Mouse (Mus musculus): Measurements from ENCODE around the gene Rhebl1. TPM values are rescaled to one million over a fixed set of nuclear protein-coding genes. Genes with fewer than 3 reads are reported as not detected.

Rhebl1 gene
- total and polyA plus RNA-seq, 2 experiments from 2014 or later, result 10.2 to 25.7 TPM

DNA sequence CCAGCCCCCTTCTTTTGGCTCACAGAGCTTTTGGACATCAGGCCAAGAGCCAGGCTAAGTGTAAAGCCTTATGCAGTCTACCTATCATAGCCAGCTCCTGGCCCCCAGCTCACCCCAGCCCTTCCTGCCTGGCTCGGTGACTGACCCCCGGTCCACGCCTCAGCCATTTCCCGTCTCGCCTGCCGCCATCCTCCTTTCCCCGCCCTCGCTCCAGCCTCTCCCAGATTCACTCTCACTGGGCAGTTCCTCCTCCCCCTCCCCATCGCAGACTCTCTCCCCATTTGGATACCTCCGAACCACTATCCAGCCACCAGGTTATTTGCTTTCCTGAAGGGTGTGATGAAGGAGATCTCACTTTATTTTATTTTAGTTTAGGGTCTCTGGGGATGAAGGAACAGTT lies 3.2 kb upstream of the Rhebl1 start:
- Histone ChIP-seq H3K36me3 (ENCODE audit: insufficient read depth, low read length) (no peaks in the 10 kb centered on the region), H3K4me2 (ENCODE audit: low read depth, low read length) (peak overlapping the region; percentile 48), H3K27ac (no peak overlapping the region), H3K4me1 (ENCODE audit: insufficient read depth, low read length) (peaks cover 29% of the 10 kb centered on the region), H3K4me3 (ENCODE audit: low read length) (peak overlapping the region; percentile 20), H3K27me3 (ENCODE audit: insufficient read depth, low read length) (peaks cover 62% of the 10 kb centered on the region), H3K9me3 (ENCODE audit: low read length) (no peaks in the 10 kb centered on the region), H3K9ac (replicated peaks; ENCODE audit: low read length) (no peak overlapping the region)
- ATAC-seq, result no peak
- no peak for TF ChIP-seq CTCF (IDR thresholded peaks at IDR 0.05; ENCODE audit: low read depth)
- WGBS, result 6% methylated on average over 10 of the region's 10 CpGs
- DNase-seq (ENCODE audit: low spot score), result no peak

DNA sequence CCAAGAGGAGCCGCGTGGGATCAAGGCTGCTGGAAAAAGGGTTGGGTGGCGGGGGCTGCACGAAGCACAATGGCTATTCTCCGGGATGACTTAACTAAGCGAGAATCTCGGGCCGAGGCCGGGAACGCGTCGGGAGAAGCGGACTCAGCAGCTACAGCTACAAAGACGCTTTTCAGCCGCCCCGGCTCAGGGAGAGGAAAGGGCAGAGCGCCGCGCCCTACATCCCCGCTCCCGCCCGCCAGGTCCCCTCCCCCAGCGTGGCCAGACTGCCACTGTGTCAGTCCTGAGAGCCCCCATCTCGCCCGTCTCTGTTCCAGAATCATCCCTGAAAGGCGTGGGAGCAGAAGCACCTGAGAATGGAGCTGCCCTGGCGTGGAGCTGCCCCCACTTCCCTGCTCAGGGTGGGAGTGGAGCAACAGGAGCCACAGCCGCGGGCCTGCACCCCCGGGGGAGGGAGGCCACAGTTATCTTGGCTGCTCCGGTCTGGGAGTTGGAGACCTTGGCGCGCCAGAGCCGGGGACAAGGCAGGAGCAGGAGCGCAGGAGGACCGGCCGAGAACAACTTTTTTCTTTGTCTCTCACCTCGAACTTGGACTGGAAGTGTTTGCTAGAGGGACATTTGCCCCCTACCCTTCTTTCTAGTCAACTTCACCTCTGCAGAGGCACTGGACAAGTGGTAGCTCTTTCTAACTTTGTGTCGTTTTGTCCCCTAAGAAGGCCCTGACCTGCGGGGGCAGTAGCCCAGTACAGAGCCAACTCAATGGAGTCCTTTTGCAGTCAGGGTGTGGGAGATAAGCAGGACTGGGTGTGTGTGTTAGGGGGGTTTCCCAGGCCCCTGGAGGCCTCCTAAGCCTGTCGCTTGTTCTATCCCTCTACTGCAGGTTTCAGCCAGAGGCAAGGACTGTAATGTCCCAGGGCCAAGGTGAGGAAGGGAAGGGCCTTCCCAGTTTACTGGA lies 1.6 kb upstream of the Rhebl1 start:
- peak overlapping the region; percentile 48 for H3K4me3 ChIP-seq (ENCODE audit: low read length)
- WGBS, result 5% methylated on average over 41 of the region's 41 CpGs
- H3K36me3 ChIP-seq (ENCODE audit: insufficient read depth, low read length), result no peaks in the 10 kb centered on the region
- H3K4me1 ChIP-seq (ENCODE audit: insufficient read depth, low read length), result peaks cover 29% of the 10 kb centered on the region
- no peaks in the 10 kb centered on the region for H3K9me3 ChIP-seq (ENCODE audit: low read length)
- peaks cover 62% of the 10 kb centered on the region for H3K27me3 ChIP-seq (ENCODE audit: insufficient read depth, low read length)
- peak; percentile 44 for DNase-seq (ENCODE audit: low spot score)
- no peak overlapping the region for H3K27ac ChIP-seq
- peak overlapping the region; percentile 48 for H3K4me2 ChIP-seq (ENCODE audit: low read depth, low read length)
- ATAC-seq, result no peak
- TF ChIP-seq CTCF (IDR thresholded peaks at IDR 0.05; ENCODE audit: low read depth), result no peak
- H3K9ac ChIP-seq (replicated peaks; ENCODE audit: low read length), result 0 out of 2 replicates have a peak overlapping the region, but pooled peaks have one; percentile 10

DNA sequence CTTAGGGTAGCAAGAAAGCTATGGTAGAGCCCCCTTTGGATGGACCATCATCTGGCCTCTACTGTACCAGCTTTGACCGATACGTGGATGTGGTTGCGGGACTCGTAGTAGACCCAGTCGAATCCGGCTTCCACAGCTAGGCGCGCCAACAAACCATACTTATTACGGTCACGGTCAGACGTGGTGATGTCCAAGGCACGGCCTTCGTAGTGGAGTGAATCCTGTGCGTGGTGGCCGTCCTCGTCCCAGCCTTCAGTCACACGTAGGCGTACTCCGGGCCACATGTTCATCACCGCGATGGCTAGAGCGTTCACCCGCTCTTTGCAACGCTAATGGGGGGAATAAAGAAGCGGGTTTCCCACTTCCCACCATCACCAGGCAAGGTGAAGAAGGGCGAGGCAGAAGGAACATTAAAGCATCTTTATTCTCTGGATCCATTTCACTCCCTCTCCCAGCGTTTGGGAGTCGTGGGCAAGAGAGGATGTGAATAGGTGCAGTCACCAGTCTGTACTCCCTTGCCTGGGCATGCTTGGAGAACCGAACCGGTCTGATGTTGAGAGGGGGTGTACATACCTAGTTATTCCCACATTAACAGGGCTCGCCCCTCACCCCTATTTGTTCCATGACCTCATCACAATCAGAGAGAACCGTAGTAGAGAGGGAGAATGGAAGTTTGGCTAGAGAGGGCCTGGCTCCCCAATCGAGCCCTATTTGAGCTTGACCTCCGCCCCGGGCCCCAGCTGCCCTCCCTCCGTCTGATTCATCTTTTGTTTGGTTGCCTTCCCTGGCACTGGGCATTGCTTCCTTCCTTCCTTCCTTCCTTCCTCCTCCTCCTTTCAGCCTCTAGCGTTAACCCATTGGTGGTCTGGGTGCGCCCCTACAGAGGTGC lies 650 bp upstream of the Rhebl1 start:
- Histone ChIP-seq H3K27me3 (ENCODE audit: insufficient read depth, low read length) (peaks cover 62% of the 10 kb centered on the region), H3K36me3 (ENCODE audit: insufficient read depth, low read length) (no peaks in the 10 kb centered on the region), H3K9me3 (ENCODE audit: low read length) (no peaks in the 10 kb centered on the region), H3K4me1 (ENCODE audit: insufficient read depth, low read length) (peaks cover 29% of the 10 kb centered on the region), H3K4me3 (ENCODE audit: low read length) (peak overlapping the region; percentile 48), H3K27ac (no peak overlapping the region), H3K4me2 (ENCODE audit: low read depth, low read length) (peak overlapping the region; percentile 93), H3K9ac (replicated peaks; ENCODE audit: low read length) (0 out of 2 replicates have a peak overlapping the region, but pooled peaks have one; percentile 10)
- WGBS, result 6% methylated on average over 38 of the region's 38 CpGs
- DNase-seq (ENCODE audit: low spot score) (no peak), ATAC-seq (no peak)
- no peak for TF ChIP-seq CTCF (IDR thresholded peaks at IDR 0.05; ENCODE audit: low read depth)

DNA sequence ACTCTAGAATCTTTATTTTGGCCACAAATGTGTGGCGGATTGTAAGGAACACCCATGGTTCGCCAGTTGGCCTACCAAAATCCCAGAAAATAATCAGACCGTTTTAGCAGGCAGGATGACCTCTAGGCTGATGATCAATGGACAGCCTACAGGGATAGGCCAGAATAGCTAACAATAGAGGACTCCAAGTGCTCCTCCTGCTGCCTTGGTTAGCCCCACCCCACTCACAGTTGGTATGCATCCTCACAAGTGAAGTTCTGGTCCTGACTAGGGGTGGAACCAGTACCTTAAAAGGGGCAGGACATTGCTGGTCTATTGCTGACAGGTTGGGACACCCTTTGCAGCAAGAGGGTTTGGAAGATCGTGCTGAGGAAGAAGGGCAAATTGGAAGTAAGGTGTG lies 1.3 kb downstream of the Rhebl1 start:
- Histone ChIP-seq H3K4me3 (ENCODE audit: low read length) (no peak overlapping the region), H3K4me2 (ENCODE audit: low read depth, low read length) (no peak overlapping the region), H3K27me3 (ENCODE audit: insufficient read depth, low read length) (peaks cover 48% of the 10 kb centered on the region), H3K36me3 (ENCODE audit: insufficient read depth, low read length) (no peaks in the 10 kb centered on the region), H3K27ac (no peak overlapping the region), H3K4me1 (ENCODE audit: insufficient read depth, low read length) (peaks cover 25% of the 10 kb centered on the region), H3K9ac (replicated peaks; ENCODE audit: low read length) (no peak overlapping the region), H3K9me3 (ENCODE audit: low read length) (no peaks in the 10 kb centered on the region)
- no peak for TF ChIP-seq CTCF (IDR thresholded peaks at IDR 0.05; ENCODE audit: low read depth)
- no peak for DNase-seq (ENCODE audit: low spot score)
- WGBS, result 56% methylated on average over 4 of the region's 4 CpGs
- ATAC-seq, result no peak

DNA sequence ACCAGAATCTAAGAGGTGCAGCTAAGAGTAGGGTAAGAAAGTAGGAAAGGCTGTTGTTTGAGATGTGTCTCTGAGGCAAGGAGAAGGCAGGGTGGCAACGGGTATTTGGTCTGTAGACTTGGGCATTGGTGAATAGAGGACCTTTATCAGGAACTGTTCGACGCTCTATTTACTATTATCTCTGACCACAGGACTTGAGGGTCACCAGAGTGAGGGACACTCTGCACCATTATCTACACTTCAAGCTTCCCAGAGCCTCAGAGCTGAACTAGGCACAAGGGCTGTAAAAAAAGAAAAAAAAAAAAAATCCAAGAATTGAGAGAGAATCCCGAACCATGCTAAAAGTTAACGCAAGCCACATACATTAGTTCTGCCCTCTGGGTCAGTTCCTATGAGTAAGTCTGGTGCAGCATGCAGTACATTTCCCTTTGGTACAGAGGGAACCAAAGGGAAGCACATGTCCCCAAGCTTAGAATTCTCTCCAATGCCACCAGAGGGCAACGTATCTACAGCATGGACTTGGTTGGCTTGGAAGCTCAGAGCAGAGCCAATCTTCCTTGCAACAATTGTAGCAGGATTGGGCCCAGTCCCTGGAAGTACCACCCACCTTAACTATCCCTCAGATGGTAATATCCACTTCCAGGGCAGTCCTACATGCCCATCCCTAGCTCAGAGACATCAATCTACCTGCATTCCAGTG lies 2.3 kb downstream of the Rhebl1 start:
- Histone ChIP-seq H3K9ac (replicated peaks; ENCODE audit: low read length) (no peak overlapping the region), H3K27ac (no peak overlapping the region), H3K36me3 (ENCODE audit: insufficient read depth, low read length) (no peaks in the 10 kb centered on the region), H3K4me1 (ENCODE audit: insufficient read depth, low read length) (peaks cover 21% of the 10 kb centered on the region; the same call in 1 of the 2 replicates), H3K9me3 (ENCODE audit: low read length) (no peaks in the 10 kb centered on the region), H3K27me3 (ENCODE audit: insufficient read depth, low read length) (peaks cover 39% of the 10 kb centered on the region), H3K4me2 (ENCODE audit: low read depth, low read length) (no peak overlapping the region), H3K4me3 (ENCODE audit: low read length) (no peak overlapping the region)
- DNase-seq (ENCODE audit: low spot score), result peak; percentile 90
- WGBS, result 40% methylated on average over 6 of the region's 6 CpGs
- peak; percentile 80 for ATAC-seq
- TF ChIP-seq CTCF (IDR thresholded peaks at IDR 0.05; ENCODE audit: low read depth), result peak; percentile 96

DNA sequence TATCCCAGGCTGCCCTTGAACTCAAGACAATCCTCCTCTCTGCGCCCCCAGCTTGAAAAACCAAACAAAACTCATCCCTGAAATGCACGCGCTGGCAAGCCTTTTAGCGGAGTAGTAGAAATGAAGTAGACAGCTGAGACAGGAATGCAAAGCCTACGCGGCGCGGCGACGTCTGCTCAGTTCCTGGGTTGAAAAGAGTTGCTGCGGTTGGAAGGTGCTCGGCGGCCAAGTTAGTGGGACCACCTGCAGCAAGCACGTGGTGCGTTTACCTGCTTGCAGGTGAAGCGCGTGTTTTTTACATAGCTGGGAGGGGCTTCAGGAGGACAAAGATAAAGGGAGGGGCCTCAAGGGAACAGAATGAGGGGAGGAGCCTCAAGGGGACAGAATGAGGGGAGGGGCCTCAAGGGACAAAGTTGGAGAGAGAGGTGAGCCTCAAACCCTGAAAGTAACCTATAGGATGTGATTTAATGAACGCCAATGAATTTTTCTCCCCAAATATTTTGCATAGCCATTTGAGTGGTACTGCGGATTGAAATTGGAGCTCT lies 3.1 kb downstream of the Rhebl1 start:
- WGBS, result 13% methylated on average over 19 of the region's 19 CpGs
- H3K27ac ChIP-seq, result no peak overlapping the region
- DNase-seq (ENCODE audit: low spot score) (no peak), ATAC-seq (no peak)
- H3K9ac ChIP-seq (replicated peaks; ENCODE audit: low read length), result no peak overlapping the region
- no peak overlapping the region for H3K4me2 ChIP-seq (ENCODE audit: low read depth, low read length)
- no peak overlapping the region for H3K4me3 ChIP-seq (ENCODE audit: low read length)
- H3K4me1 ChIP-seq (ENCODE audit: insufficient read depth, low read length), result peaks cover 21% of the 10 kb centered on the region; the same call in 1 of the 2 replicates
- no peaks in the 10 kb centered on the region for H3K9me3 ChIP-seq (ENCODE audit: low read length)
- H3K36me3 ChIP-seq (ENCODE audit: insufficient read depth, low read length), result no peaks in the 10 kb centered on the region
- H3K27me3 ChIP-seq (ENCODE audit: insufficient read depth, low read length), result peaks cover 31% of the 10 kb centered on the region
- no peak for TF ChIP-seq CTCF (IDR thresholded peaks at IDR 0.05; ENCODE audit: low read depth)
